Mouse (Mus musculus): ENCODE measurements at regions not wholly inside any gene's neighbourhood (a gene's known extent, or its start where the extent isn't known, plus 50 kb on each side); places are given as distances from the start of the nearest gene placed in this dataset.

GRCm38 (mm10) chr5:126816069-126816468, 425.5 kb upstream of the Tmem132c start:
- no peaks in the 10 kb centered on the region for H3K4me1 ChIP-seq (ENCODE audit: insufficient read depth, low read depth, low read length)
- DNase-seq (ENCODE audit: low spot score), result no peak
- TF ChIP-seq GATA1 (IDR thresholded peaks at IDR 0.05; ENCODE audit: borderline replicate concordance, low read length) (no peak), POLR2AphosphoS5 (IDR thresholded peaks at IDR 0.05; ENCODE audit: insufficient replicate concordance, low read depth, low read length) (no peak), TAL1 (conservative IDR thresholded peaks at IDR 0.05; ENCODE audit: low read depth, low read length) (no peak), GATA2 (IDR thresholded peaks at IDR 0.05; ENCODE audit: borderline replicate concordance, low read depth, low read length) (no peak), CTCF (IDR thresholded peaks at IDR 0.05; ENCODE audit: low read depth, low read length) (no peak)
- ATAC-seq (ENCODE audit: extremely low read depth, insufficient number of reproducible peaks, low FRiP score, poor library complexity, severe bottlenecking), result no peak
- peaks cover 22% of the 10 kb centered on the region for H3K9me3 ChIP-seq (replicated peaks)
- no peaks in the 10 kb centered on the region for H3K36me3 ChIP-seq (replicated peaks)
- H3K4me3 ChIP-seq (ENCODE audit: low read depth, low read length), result no peak overlapping the region
- H3K27me3 ChIP-seq (ENCODE audit: insufficient read depth, low read length), result no peaks in the 10 kb centered on the region

- no peak for TF ChIP-seq GATA2 (IDR thresholded peaks at IDR 0.05; ENCODE audit: borderline replicate concordance, low read depth, low read length)
- no peak for TF ChIP-seq GATA1 (IDR thresholded peaks at IDR 0.05; ENCODE audit: borderline replicate concordance, low read length)
- TF ChIP-seq CTCF (IDR thresholded peaks at IDR 0.05; ENCODE audit: low read depth, low read length), result no peak
- TF ChIP-seq TAL1 (conservative IDR thresholded peaks at IDR 0.05; ENCODE audit: low read depth, low read length), result no peak
- TF ChIP-seq POLR2AphosphoS5 (IDR thresholded peaks at IDR 0.05; ENCODE audit: insufficient replicate concordance, low read depth, low read length), result no peak
- Histone ChIP-seq H3K36me3 (replicated peaks) (no peaks in the 10 kb centered on the region), H3K9me3 (replicated peaks) (peaks cover 48% of the 10 kb centered on the region), H3K4me1 (ENCODE audit: insufficient read depth, low read depth, low read length) (no peaks in the 10 kb centered on the region), H3K27me3 (ENCODE audit: insufficient read depth, low read length) (no peaks in the 10 kb centered on the region), H3K4me3 (ENCODE audit: low read depth, low read length) (no peak overlapping the region)
- DNase-seq (ENCODE audit: low spot score) (no peak), ATAC-seq (ENCODE audit: extremely low read depth, insufficient number of reproducible peaks, low FRiP score, poor library complexity, severe bottlenecking) (no peak)
Observed at GRCm38 (mm10) chr5:126835440-126835839, 406.2 kb upstream of the Tmem132c start.

GRCm38 (mm10) chr5:126842606-126843005, 399.0 kb upstream of the Tmem132c start:
- Histone ChIP-seq H3K27me3 (ENCODE audit: insufficient read depth, low read length) (no peaks in the 10 kb centered on the region), H3K9me3 (replicated peaks) (peaks cover 51% of the 10 kb centered on the region), H3K36me3 (replicated peaks) (no peaks in the 10 kb centered on the region), H3K4me3 (ENCODE audit: low read depth, low read length) (no peak overlapping the region), H3K4me1 (ENCODE audit: insufficient read depth, low read depth, low read length) (no peaks in the 10 kb centered on the region)
- ATAC-seq (ENCODE audit: extremely low read depth, insufficient number of reproducible peaks, low FRiP score, poor library complexity, severe bottlenecking), result no peak
- no peak for DNase-seq (ENCODE audit: low spot score)
- TF ChIP-seq GATA1 (IDR thresholded peaks at IDR 0.05; ENCODE audit: borderline replicate concordance, low read length), result no peak
- TF ChIP-seq TAL1 (conservative IDR thresholded peaks at IDR 0.05; ENCODE audit: low read depth, low read length), result no peak
- TF ChIP-seq POLR2AphosphoS5 (IDR thresholded peaks at IDR 0.05; ENCODE audit: insufficient replicate concordance, low read depth, low read length), result no peak
- no peak for TF ChIP-seq GATA2 (IDR thresholded peaks at IDR 0.05; ENCODE audit: borderline replicate concordance, low read depth, low read length)
- TF ChIP-seq CTCF (IDR thresholded peaks at IDR 0.05; ENCODE audit: low read depth, low read length), result no peak

GRCm38 (mm10) chr5:126862078-126862477, 379.5 kb upstream of the Tmem132c start:
- Histone ChIP-seq H3K9me3 (replicated peaks) (peaks cover 47% of the 10 kb centered on the region), H3K4me1 (ENCODE audit: insufficient read depth, low read depth, low read length) (no peaks in the 10 kb centered on the region), H3K4me3 (ENCODE audit: low read depth, low read length) (no peak overlapping the region), H3K36me3 (replicated peaks) (no peaks in the 10 kb centered on the region), H3K27me3 (ENCODE audit: insufficient read depth, low read length) (no peaks in the 10 kb centered on the region)
- TF ChIP-seq GATA2 (IDR thresholded peaks at IDR 0.05; ENCODE audit: borderline replicate concordance, low read depth, low read length), result no peak
- no peak for TF ChIP-seq POLR2AphosphoS5 (IDR thresholded peaks at IDR 0.05; ENCODE audit: insufficient replicate concordance, low read depth, low read length)
- TF ChIP-seq CTCF (IDR thresholded peaks at IDR 0.05; ENCODE audit: low read depth, low read length), result no peak
- TF ChIP-seq TAL1 (conservative IDR thresholded peaks at IDR 0.05; ENCODE audit: low read depth, low read length), result no peak
- no peak for TF ChIP-seq GATA1 (IDR thresholded peaks at IDR 0.05; ENCODE audit: borderline replicate concordance, low read length)
- ATAC-seq (ENCODE audit: extremely low read depth, insufficient number of reproducible peaks, low FRiP score, poor library complexity, severe bottlenecking) (no peak), DNase-seq (ENCODE audit: low spot score) (no peak)

GRCm38 (mm10) chr5:126875842-126876241, 365.8 kb upstream of the Tmem132c start:
- Histone ChIP-seq H3K4me1 (ENCODE audit: insufficient read depth, low read depth, low read length) (no peaks in the 10 kb centered on the region), H3K36me3 (replicated peaks) (no peaks in the 10 kb centered on the region), H3K9me3 (replicated peaks) (peaks cover 43% of the 10 kb centered on the region), H3K4me3 (ENCODE audit: low read depth, low read length) (no peak overlapping the region), H3K27me3 (ENCODE audit: insufficient read depth, low read length) (no peaks in the 10 kb centered on the region)
- no peak for TF ChIP-seq GATA2 (IDR thresholded peaks at IDR 0.05; ENCODE audit: borderline replicate concordance, low read depth, low read length)
- ATAC-seq (ENCODE audit: extremely low read depth, insufficient number of reproducible peaks, low FRiP score, poor library complexity, severe bottlenecking) (no peak), DNase-seq (ENCODE audit: low spot score) (no peak)

GRCm38 (mm10) chr5:126890710-126891109, 350.9 kb upstream of the Tmem132c start:
- Histone ChIP-seq H3K27me3 (ENCODE audit: insufficient read depth, low read length) (no peaks in the 10 kb centered on the region), H3K4me1 (ENCODE audit: insufficient read depth, low read depth, low read length) (no peaks in the 10 kb centered on the region), H3K36me3 (replicated peaks) (no peaks in the 10 kb centered on the region), H3K9me3 (replicated peaks) (peaks cover 40% of the 10 kb centered on the region), H3K4me3 (ENCODE audit: low read depth, low read length) (no peak overlapping the region)
- DNase-seq (ENCODE audit: low spot score), result no peak
- TF ChIP-seq POLR2AphosphoS5 (IDR thresholded peaks at IDR 0.05; ENCODE audit: insufficient replicate concordance, low read depth, low read length) (no peak), GATA1 (IDR thresholded peaks at IDR 0.05; ENCODE audit: borderline replicate concordance, low read length) (no peak), CTCF (IDR thresholded peaks at IDR 0.05; ENCODE audit: low read depth, low read length) (no peak), TAL1 (conservative IDR thresholded peaks at IDR 0.05; ENCODE audit: low read depth, low read length) (no peak), GATA2 (IDR thresholded peaks at IDR 0.05; ENCODE audit: borderline replicate concordance, low read depth, low read length) (no peak)
- no peak for ATAC-seq (ENCODE audit: extremely low read depth, insufficient number of reproducible peaks, low FRiP score, poor library complexity, severe bottlenecking)

- no peaks in the 10 kb centered on the region for H3K36me3 ChIP-seq (replicated peaks)
- peaks cover 43% of the 10 kb centered on the region for H3K9me3 ChIP-seq (replicated peaks)
- H3K4me3 ChIP-seq (ENCODE audit: low read depth, low read length), result no peak overlapping the region
- no peaks in the 10 kb centered on the region for H3K4me1 ChIP-seq (ENCODE audit: insufficient read depth, low read depth, low read length)
- ATAC-seq (ENCODE audit: extremely low read depth, insufficient number of reproducible peaks, low FRiP score, poor library complexity, severe bottlenecking) (no peak), DNase-seq (ENCODE audit: low spot score) (no peak)
- H3K27me3 ChIP-seq (ENCODE audit: insufficient read depth, low read length), result no peaks in the 10 kb centered on the region
- TF ChIP-seq GATA1 (IDR thresholded peaks at IDR 0.05; ENCODE audit: borderline replicate concordance, low read length), result no peak
- TF ChIP-seq TAL1 (conservative IDR thresholded peaks at IDR 0.05; ENCODE audit: low read depth, low read length), result no peak
- TF ChIP-seq CTCF (IDR thresholded peaks at IDR 0.05; ENCODE audit: low read depth, low read length), result no peak
- no peak for TF ChIP-seq GATA2 (IDR thresholded peaks at IDR 0.05; ENCODE audit: borderline replicate concordance, low read depth, low read length)
- TF ChIP-seq POLR2AphosphoS5 (IDR thresholded peaks at IDR 0.05; ENCODE audit: insufficient replicate concordance, low read depth, low read length), result no peak
Observed at GRCm38 (mm10) chr5:126893063-126893462, 348.5 kb upstream of the Tmem132c start.
